ENCODE assay signal across 8 mouse cellular contexts in the genomic region with DNA sequence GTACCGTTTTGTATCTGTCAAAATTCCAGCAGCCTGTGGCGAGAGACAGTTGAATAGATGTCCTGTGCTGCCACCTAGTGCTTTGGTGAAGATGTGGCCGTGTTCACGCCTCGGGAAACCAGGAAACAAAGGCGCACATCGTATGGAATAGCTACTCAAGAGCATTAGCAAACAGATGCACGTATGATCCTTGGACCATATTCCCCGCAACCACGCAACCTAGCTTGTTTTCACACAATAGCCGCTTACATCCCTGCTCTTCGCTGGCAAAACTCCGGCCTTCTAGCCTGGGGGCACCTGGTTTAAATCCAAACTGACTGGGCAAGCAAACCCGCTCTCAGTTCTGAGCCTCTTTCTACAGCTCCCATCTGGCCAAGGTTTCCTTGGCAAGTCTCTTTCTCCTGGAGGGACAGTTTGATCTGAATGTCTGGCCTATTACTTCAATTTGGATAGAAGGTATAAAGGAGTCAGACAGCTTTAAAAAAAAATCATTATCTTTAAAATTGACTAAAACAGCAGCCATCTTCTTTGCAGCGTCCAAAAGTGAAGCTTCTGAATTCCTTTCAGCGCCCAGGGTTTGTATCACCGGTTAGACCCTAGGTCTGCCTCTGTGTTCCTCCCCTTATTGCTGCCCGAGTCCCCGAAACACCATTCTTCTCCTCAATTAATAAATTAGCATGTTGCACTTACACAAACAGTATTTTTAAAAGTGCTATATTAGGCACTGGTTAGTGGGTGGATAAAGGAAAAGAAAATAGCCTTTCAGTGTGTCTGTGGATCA.
A peak's percentile ranks its signal among the peaks of the same experiment; 100 is the strongest.
DNase-seq lines count a peak whose midpoint lies in the region; ATAC-seq and TF ChIP-seq lines count a peak whose summit lies in the region.

No protein-coding gene starts in this region.

- H3K27ac ChIP-seq in embryonic facial prominence, embryonic 13.5 days: no peak overlapping the region
- H3K27ac ChIP-seq in heart, postnatal 0 days (ENCODE audit: low read depth): no peak overlapping the region
- no peak overlapping the region for H3K27ac ChIP-seq in liver, embryonic 14.5 days

- peaks cover 12% of the 10 kb centered on the region for H3K27me3 ChIP-seq in embryonic facial prominence, embryonic 13.5 days
- H3K27me3 ChIP-seq in heart, postnatal 0 days (ENCODE audit: control insufficient read depth, insufficient read depth, low read length): 0 out of 2 replicates have a peak, but pooled peaks cover 3% of the 10 kb centered on the region
- H3K27me3 ChIP-seq in liver, embryonic 14.5 days (ENCODE audit: control insufficient read depth, insufficient read depth, low read length): no peaks in the 10 kb centered on the region

- H3K9ac ChIP-seq in embryonic facial prominence, embryonic 13.5 days: peak overlapping the region; percentile 67
- no peak overlapping the region for H3K9ac ChIP-seq in heart, postnatal 0 days (replicated peaks; ENCODE audit: low read depth, low read length)
- H3K9ac ChIP-seq in liver, embryonic 14.5 days (replicated peaks): no peak overlapping the region

- H3K9me3 ChIP-seq in embryonic facial prominence, embryonic 13.5 days: no peaks in the 10 kb centered on the region
- no peaks in the 10 kb centered on the region for H3K9me3 ChIP-seq in heart, postnatal 0 days (replicated peaks; ENCODE audit: control insufficient read depth, low read length)
- H3K9me3 ChIP-seq in liver, embryonic 14.5 days (ENCODE audit: control insufficient read depth, low read length): no peaks in the 10 kb centered on the region

- no peaks in the 10 kb centered on the region for H3K4me1 ChIP-seq in embryonic facial prominence, embryonic 13.5 days
- H3K4me1 ChIP-seq in heart, postnatal 0 days (ENCODE audit: control insufficient read depth, insufficient read depth): no peaks in the 10 kb centered on the region
- H3K4me1 ChIP-seq in liver, embryonic 14.5 days (replicated peaks; ENCODE audit: control insufficient read depth in 2 of 2, insufficient read depth in 2 of 2, low read length in 1 of 2): no peaks in the 10 kb centered on the region

- peak; percentile 74 for TF ChIP-seq CTCF in heart, postnatal 0 days (IDR thresholded peaks at IDR 0.05; ENCODE audit: low read depth)
- peak; percentile 54 for TF ChIP-seq CTCF in liver, embryonic 14.5 days (IDR thresholded peaks at IDR 0.05; ENCODE audit: low read depth)

- TF ChIP-seq EP300 in heart, postnatal 0 days (IDR thresholded peaks at IDR 0.05; ENCODE audit: low read depth): no peak
- no peak for TF ChIP-seq EP300 in liver, embryonic 14.5 days (IDR thresholded peaks at IDR 0.05; ENCODE audit: low read depth)

- peak overlapping the region; percentile 65 for H3K4me2 ChIP-seq in embryonic facial prominence, embryonic 13.5 days
- H3K4me2 ChIP-seq in heart, postnatal 0 days (ENCODE audit: low read depth, low read length): peak overlapping the region; percentile 63
- no peak overlapping the region for H3K4me2 ChIP-seq in liver, embryonic 14.5 days (ENCODE audit: low read depth)

- whole genome bisulfite sequencing in embryonic facial prominence, embryonic 13.5 days: 20% methylated on average over 19 of the region's 19 CpGs
- WGBS in heart, postnatal 0 days: 20% methylated on average over 19 of the region's 19 CpGs
- WGBS in liver, embryonic 14.5 days (ENCODE audit: insufficient replicate concordance): 19% methylated on average over 19 of the region's 19 CpGs

- peak; percentile 71 for DNase-seq in 3T3-L1 (ENCODE audit: low read depth, low spot score)
- peak; percentile 65 for DNase-seq in adrenal gland, postnatal 14 days
- DNase-seq in heart, postnatal 0 days (ENCODE audit: low spot score): peak; percentile 56
- DNase-seq in kidney, postnatal 36 days: peak; percentile 57 to 78
- peak in 2 of 3 experiments; percentile 0 to 1 for DNase-seq in liver, embryonic 14.5 days (ENCODE audit: low read depth in 3 of 3, low spot score in 3 of 3)
- peak; percentile 30 for DNase-seq in ovary, postnatal 36 days (ENCODE audit: low spot score)
- DNase-seq in c-Kit-positive CD71-positive TER-119-positive erythroid progenitor cells, embryonic 14.5 days (ENCODE audit: low spot score): no peak

- ATAC-seq in embryonic facial prominence, embryonic 13.5 days (ENCODE audit: insufficient number of reproducible peaks, insufficient read depth, low FRiP score, low TSS enrichment, low read depth): no peak
- ATAC-seq in heart, postnatal 0 days (ENCODE audit: insufficient read depth, low read depth): no peak
- ATAC-seq in liver, embryonic 14.5 days (ENCODE audit: insufficient read depth): no peak

- H3K4me3 ChIP-seq in embryonic facial prominence, embryonic 13.5 days: peak overlapping the region; percentile 40
- peak overlapping the region; percentile 33 for H3K4me3 ChIP-seq in heart, postnatal 0 days (ENCODE audit: low read depth, low read length)
- no peak overlapping the region for H3K4me3 ChIP-seq in liver, embryonic 14.5 days (ENCODE audit: insufficient read depth in 1 of 2, low read depth in 2 of 2, low read length in 2 of 2)

- no peaks in the 10 kb centered on the region for H3K36me3 ChIP-seq in embryonic facial prominence, embryonic 13.5 days
- H3K36me3 ChIP-seq in heart, postnatal 0 days (replicated peaks; ENCODE audit: control insufficient read depth, insufficient read depth, low read length): no peaks in the 10 kb centered on the region
- H3K36me3 ChIP-seq in liver, embryonic 14.5 days (replicated peaks; ENCODE audit: control insufficient read depth, insufficient read depth, low read depth): no peaks in the 10 kb centered on the region

Comparison
In these comparisons a context has a peak if more than half of its experiments do, and no peak if none do; other contexts are left out.
1. H3K4me3 ChIP-seq: peak in embryonic facial prominence, embryonic 13.5 days (single experiment) and heart, postnatal 0 days (single experiment); none in liver, embryonic 14.5 days (0 of 2).